Mouse (Mus musculus) intestine, embryonic 15.5 days (tissue): ENCODE measurements around the gene Pole. TPM values are rescaled to one million over a fixed set of nuclear protein-coding genes. Genes with fewer than 3 reads are reported as not detected.

ENCODE experiments used
- ATAC-seq: fragments of 200-750 bp; cut with Nextera tagmentation; 2 replicates; pipeline ENCODE4 v1.8.0; 2017; ENCODE audit warnings: moderate TSS enrichment, moderate library complexity
- H3K27ac ChIP-seq: fragments of 300-500 bp; sonication (generic); 2 replicates; pipeline ENCODE4 v1.5.1; 2015; ENCODE audit warnings: mild to moderate bottlenecking, inconsistent platforms
- H3K27me3 ChIP-seq: fragments of 300-500 bp; sonication (generic); replicated peaks from 2 replicates; pipeline ENCODE4 v1.6.1; 2015; ENCODE audit warnings: inconsistent platforms
- H3K36me3 ChIP-seq: fragments of 300-500 bp; sonication (generic); 2 replicates; pipeline ENCODE4 v1.6.1; 2015; ENCODE audit warnings: inconsistent platforms
- H3K4me1 ChIP-seq: fragments of 300-500 bp; sonication (generic); replicated peaks from 2 replicates; pipeline ENCODE4 v1.6.1; 2015; ENCODE audit warnings: inconsistent platforms
- H3K4me2 ChIP-seq: fragments of 300-500 bp; sonication (generic); replicated peaks from 2 replicates; pipeline ENCODE4 v1.6.1; 2015; ENCODE audit warnings: mild to moderate bottlenecking, inconsistent platforms
- H3K4me3 ChIP-seq: fragments of 300-500 bp; sonication (generic); replicated peaks from 2 replicates; pipeline ENCODE4 v1.5.1; 2015; ENCODE audit warnings: inconsistent platforms
- H3K9ac ChIP-seq: fragments of 300-500 bp; sonication (generic); 2 replicates; pipeline ENCODE4 v1.6.1; 2015; ENCODE audit warnings: inconsistent platforms
- H3K9me3 ChIP-seq: fragments of 300-500 bp; sonication (generic); 2 replicates; pipeline ENCODE4 v1.6.1; 2016; ENCODE audit warnings: inconsistent platforms
- WGBS: fragments of 180-500 bp; shearing (Covaris S2); methylation state at CpG from one replicate; pipeline ENCODE4 v1.1.7; 2015; 5-methylcytosine and 5-hydroxymethylcytosine counted together
- polyA plus RNA-seq: library from polyadenylated mRNA; unstranded; fragments of >200 nt; fragmentation: Nextera tagmentation; extraction: Ambion mirVana; gene quantifications from 2 replicates; pipeline ENCODE4 v1.2.1, GENCODE M21; 2015

The Pole gene
- polyA plus RNA-seq, 1 experiment from 2014 or later = 20.4 TPM

- WGBS = 18% methylated on average over 7 of the region's 7 CpGs
- Histone ChIP-seq H3K4me2 (no peak overlapping the region), H3K4me1 (no peaks in the 10 kb centered on the region), H3K27ac (no peak overlapping the region), H3K27me3 (peaks cover 9% of the 10 kb centered on the region; the same call in 1 of the 2 replicates), H3K9me3 (no peaks in the 10 kb centered on the region), H3K4me3 (no peak overlapping the region), H3K36me3 (no peaks in the 10 kb centered on the region), H3K9ac (no peak overlapping the region)
- 0 out of 2 replicates have a peak, but pooled peaks have one; percentile 31 for ATAC-seq
These were observed 68.6 kb downstream of the Pole start for GRCm38 (mm10) chr5:110354716-110355115.

DNA sequence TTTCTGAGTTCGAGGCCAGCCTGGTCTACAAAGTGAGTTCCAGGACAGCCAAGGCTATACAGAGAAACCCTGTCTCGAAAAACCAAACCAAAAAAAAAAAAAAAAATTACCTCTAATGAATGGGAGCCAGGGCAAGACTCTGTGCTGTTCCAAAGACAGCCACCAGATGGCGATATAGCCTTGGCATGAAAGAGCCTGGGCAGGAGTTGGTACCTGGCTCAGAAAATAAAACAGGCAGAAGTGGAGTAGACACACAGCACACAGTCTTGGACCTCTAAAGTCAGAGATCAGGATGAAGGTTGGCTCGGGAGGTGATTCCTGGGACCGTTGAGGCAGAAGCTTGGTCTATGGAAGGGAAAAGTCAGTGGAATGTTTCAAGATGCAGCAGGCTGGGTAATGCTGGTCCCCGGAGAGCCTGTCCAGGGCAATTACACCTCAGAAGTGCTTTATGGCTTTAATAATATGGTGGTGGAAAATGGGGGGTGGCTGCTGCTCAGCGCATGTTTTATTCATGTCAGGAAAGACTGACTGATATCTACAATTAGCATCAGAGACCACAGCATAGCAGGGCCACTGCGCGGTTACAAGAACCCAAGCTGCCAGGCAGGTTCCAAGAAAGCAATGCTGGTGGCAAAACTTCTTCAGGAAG is 71.5 kb downstream of the Pole start:
- Histone ChIP-seq H3K36me3 (no peaks in the 10 kb centered on the region), H3K27me3 (peaks cover 9% of the 10 kb centered on the region; the same call in 1 of the 2 replicates), H3K4me1 (no peaks in the 10 kb centered on the region), H3K9ac (no peak overlapping the region), H3K27ac (no peak overlapping the region), H3K4me3 (no peak overlapping the region), H3K4me2 (no peak overlapping the region), H3K9me3 (no peaks in the 10 kb centered on the region)
- WGBS = 37% methylated on average over 9 of the region's 9 CpGs
- peak; percentile 62 for ATAC-seq

DNA sequence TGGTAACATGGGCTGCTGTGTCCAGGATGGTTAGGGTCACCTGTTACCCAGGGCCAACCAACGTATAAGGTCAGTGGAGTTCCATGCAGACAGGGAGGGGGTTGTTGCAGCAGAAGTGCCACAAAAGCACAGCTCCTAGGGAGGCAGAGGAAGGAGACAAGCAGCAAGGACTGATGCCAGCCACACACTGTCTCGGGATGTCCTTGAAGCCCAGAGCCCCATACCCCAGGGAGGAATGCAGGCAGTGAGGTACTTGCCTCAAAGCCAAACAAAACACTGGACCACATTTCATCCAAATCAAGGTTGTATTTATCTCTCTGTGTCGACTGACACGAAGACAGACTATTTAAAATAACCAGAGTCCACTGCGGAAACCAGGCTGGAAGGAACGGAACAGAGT is 75.4 kb downstream of the Pole start:
- no peak for ATAC-seq
- Histone ChIP-seq H3K9me3 (no peaks in the 10 kb centered on the region), H3K36me3 (no peaks in the 10 kb centered on the region), H3K27me3 (no peaks in the 10 kb centered on the region), H3K4me1 (peaks cover 6% of the 10 kb centered on the region; the same call in 1 of the 2 replicates), H3K4me2 (no peak overlapping the region), H3K4me3 (no peak overlapping the region), H3K27ac (no peak overlapping the region), H3K9ac (no peak overlapping the region)
- WGBS = 80% methylated on average over 6 of the region's 6 CpGs

DNA sequence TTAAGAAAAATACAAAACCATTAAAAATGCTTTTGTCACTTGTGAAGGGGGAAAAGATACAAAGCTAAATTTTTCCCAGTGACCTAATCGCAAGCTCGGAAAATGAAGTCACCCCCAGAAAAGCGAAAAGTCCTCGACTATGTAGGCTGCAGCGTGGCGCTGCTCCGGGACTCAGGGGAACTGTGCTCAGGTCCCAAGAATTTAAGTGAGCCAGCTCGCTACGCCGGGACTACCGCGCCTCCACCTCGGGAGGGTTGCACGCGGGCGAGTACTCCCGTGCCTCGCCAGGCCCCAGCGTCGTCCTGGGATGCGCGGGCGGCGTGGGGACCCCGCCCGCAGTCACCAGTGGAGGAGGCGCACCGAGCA is 76.7 kb downstream of the Pole start:
- 4% methylated on average over 27 of the region's 28 CpGs for WGBS
- Histone ChIP-seq H3K27me3 (no peaks in the 10 kb centered on the region), H3K27ac (no peak overlapping the region), H3K9ac (peak overlapping the region; percentile 49), H3K4me2 (peak overlapping the region; percentile 97), H3K36me3 (peaks cover 5% of the 10 kb centered on the region; the same call in 1 of the 2 replicates), H3K9me3 (no peaks in the 10 kb centered on the region), H3K4me3 (peak overlapping the region; percentile 47), H3K4me1 (peaks cover 6% of the 10 kb centered on the region; the same call in 1 of the 2 replicates)
- ATAC-seq = no peak; the same call in 1 of the 2 replicates

DNA sequence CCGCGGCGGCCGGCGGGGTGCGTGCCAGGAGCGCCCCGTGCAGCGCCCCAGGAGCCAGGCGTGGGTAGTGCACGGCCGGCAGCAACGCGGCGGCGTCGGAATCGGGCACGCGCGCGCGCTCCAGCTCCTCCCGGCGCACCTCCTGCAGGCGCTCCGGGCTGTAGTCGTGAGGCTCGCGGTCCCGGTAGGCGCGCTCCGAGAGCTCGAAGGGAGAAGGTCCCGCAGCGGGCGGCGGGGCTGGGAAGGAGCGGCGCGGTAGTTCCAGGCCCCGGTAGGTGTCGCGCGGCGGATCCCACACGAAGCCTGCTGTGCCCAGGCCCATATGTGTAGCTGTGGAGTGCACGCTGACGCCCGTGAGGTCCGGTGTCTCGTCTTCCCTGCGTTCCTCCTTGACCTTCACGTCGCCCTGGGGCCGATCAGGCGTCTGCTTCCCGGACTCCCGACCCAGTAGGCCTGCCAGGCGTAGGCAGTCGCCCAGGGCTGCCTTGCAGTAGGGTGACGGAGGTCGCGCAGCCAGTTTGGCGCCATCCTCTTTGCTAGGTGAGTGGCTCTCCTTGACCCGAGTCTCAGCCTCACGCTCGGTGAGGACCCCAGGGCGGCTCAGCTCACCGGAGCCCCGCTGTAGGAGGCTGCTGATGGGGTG is 77.2 kb downstream of the Pole start:
- no peaks in the 10 kb centered on the region for H3K27me3 ChIP-seq
- ATAC-seq = peak; percentile 95
- WGBS = 3% methylated on average over 72 of the region's 72 CpGs

DNA sequence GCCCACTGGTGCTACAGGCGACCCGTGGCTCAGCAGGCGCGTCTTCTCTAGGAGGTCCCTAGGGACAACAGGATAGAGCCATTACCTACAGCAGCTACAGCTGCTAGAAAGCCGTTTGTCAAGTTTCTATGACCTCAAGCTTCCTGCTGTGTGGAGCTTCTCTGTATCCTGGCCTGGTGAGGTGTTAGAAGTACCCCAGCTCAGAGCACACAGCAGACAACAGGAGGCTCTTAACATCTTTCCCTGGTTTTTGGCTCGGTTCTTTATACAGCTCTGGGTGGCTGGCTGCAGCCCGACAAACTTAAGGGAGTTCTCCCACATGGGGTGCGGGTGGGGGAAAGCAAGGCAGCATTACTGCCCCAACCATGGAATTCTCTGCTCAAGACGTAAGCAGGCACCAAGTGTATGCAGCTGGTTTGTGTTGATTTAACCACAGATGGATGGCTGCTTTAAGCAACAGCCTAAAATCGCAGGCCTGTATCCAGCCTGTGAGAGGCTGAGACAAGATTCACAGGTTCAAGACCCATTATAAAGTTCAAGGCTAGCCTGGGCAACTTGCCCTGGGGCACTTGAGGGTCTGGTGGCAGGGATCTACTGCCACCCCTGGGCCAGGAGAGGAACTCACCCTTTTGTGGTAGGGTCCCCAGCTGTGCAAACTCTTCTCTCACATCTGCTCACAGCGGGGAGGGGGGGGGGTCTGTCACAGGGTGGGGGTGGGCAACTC is 77.9 kb downstream of the Pole start:
- Histone ChIP-seq H3K36me3 (peaks cover 5% of the 10 kb centered on the region; the same call in 1 of the 2 replicates), H3K27me3 (no peaks in the 10 kb centered on the region), H3K4me3 (peak overlapping the region; percentile 47), H3K9ac (peak overlapping the region; percentile 49), H3K4me2 (peak overlapping the region; percentile 97), H3K27ac (peak overlapping the region; percentile 3; the same call in 1 of the 2 replicates), H3K4me1 (peaks cover 6% of the 10 kb centered on the region; the same call in 1 of the 2 replicates), H3K9me3 (no peaks in the 10 kb centered on the region)
- 40% methylated on average over 11 of the region's 11 CpGs for WGBS
- peak; percentile 1; the same call in 1 of the 2 replicates for ATAC-seq

More for the DNA sequence above, 77.2 kb downstream of the Pole start:
- Histone ChIP-seq H3K9ac (peak overlapping the region; percentile 49), H3K36me3 (peaks cover 5% of the 10 kb centered on the region; the same call in 1 of the 2 replicates), H3K9me3 (no peaks in the 10 kb centered on the region), H3K4me3 (peak overlapping the region; percentile 47), H3K4me1 (peaks cover 6% of the 10 kb centered on the region; the same call in 1 of the 2 replicates), H3K27ac (peak overlapping the region; percentile 3; the same call in 1 of the 2 replicates), H3K4me2 (peak overlapping the region; percentile 97)

GRCm38 (mm10) chr5:110376802-110377433 is 90.8 kb downstream of the Pole start:
- ATAC-seq = 0 out of 2 replicates have a peak, but pooled peaks have one; percentile 57
- no peak overlapping the region for H3K27ac ChIP-seq
- no peak overlapping the region for H3K4me2 ChIP-seq
- WGBS = 59% methylated on average over 8 of the region's 8 CpGs
- H3K4me3 ChIP-seq = no peak overlapping the region
- H3K9ac ChIP-seq = no peak overlapping the region
- no peaks in the 10 kb centered on the region for H3K4me1 ChIP-seq
- H3K9me3 ChIP-seq = no peaks in the 10 kb centered on the region
- H3K36me3 ChIP-seq = peaks cover 13% of the 10 kb centered on the region
- no peaks in the 10 kb centered on the region for H3K27me3 ChIP-seq

DNA sequence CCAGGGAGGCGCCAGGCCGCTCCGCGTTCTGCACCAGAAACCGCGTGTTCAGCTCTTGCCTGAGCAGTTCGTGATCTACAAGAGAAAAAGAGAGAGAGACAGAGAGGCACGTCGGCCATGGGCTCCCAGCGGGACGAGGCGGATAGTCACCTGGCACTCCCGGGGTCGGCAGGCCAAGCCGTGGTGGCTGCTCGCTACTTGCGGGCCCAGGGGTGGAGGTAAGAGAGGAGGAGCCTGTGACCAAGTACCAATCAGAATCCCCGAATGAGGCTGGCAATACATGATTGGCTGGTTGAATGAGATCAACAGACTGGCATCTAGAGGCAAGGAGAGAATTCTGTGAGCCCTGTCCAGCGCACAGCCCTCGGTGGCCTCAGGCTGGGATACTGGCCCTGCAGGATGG is 92.1 kb downstream of the Pole start:
- WGBS = 44% methylated on average over 20 of the region's 20 CpGs
- H3K27me3 ChIP-seq = no peaks in the 10 kb centered on the region
- peaks cover 13% of the 10 kb centered on the region for H3K36me3 ChIP-seq

DNA sequence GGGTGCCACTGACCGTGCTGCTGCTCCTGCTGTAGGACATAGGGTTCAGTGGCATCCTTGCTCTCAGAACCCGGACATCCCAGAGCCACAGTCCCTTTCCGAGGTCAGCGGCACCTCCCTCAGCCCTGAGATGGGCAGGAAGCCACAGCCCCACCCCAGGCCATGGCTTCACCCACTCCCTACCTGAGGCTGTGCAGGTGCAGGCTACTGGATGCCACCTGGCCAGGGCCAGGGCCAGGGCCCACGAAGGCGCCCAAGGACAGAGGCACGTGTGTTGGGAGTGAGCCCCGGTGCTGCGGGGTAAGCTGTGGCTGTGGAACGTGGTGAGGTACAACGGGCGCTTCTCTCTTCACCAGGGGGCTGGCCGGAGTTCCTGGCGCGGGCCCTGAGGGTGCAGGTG is 93.0 kb downstream of the Pole start:
- H3K36me3 ChIP-seq = peaks cover 13% of the 10 kb centered on the region
- 89% methylated on average over 15 of the region's 15 CpGs for WGBS

More for the DNA sequence above, 92.1 kb downstream of the Pole start:
- H3K4me2 ChIP-seq = no peak overlapping the region
- no peaks in the 10 kb centered on the region for H3K4me1 ChIP-seq
- no peak overlapping the region for H3K27ac ChIP-seq
- no peak overlapping the region for H3K4me3 ChIP-seq
- ATAC-seq = peak; percentile 27; the same call in 1 of the 2 replicates
- no peaks in the 10 kb centered on the region for H3K9me3 ChIP-seq
- no peak overlapping the region for H3K9ac ChIP-seq

DNA sequence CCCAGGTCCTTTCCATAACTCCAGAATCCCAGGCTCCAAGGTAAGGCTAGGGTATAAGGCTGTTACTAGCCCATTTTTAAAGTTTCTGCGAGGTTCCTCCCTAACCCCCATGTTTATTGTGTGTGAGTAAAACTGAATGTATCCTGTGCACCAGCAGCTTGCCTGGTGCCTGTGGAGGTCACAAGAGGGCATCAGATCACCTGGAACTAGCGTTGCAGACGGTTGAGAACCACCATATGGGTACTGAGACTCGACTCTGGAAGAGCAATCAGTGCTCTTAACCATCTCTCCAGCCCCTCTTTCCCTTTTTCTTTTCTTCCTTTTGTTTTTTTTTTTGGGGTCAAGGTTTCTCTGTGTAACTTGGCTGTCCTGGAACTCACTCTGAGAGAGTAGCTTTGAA is 93.7 kb downstream of the Pole start:
- WGBS = 82% methylated on average over 4 of the region's 4 CpGs
- Histone ChIP-seq H3K4me3 (no peak overlapping the region), H3K36me3 (peaks cover 13% of the 10 kb centered on the region), H3K27ac (no peak overlapping the region), H3K9ac (no peak overlapping the region), H3K4me2 (no peak overlapping the region), H3K27me3 (no peaks in the 10 kb centered on the region), H3K4me1 (no peaks in the 10 kb centered on the region), H3K9me3 (no peaks in the 10 kb centered on the region)
- no peak for ATAC-seq

More for the DNA sequence above, 93.0 kb downstream of the Pole start:
- no peak for ATAC-seq
- no peak overlapping the region for H3K9ac ChIP-seq
- H3K27ac ChIP-seq = no peak overlapping the region
- no peaks in the 10 kb centered on the region for H3K27me3 ChIP-seq
- no peak overlapping the region for H3K4me3 ChIP-seq
- H3K9me3 ChIP-seq = no peaks in the 10 kb centered on the region
- no peaks in the 10 kb centered on the region for H3K4me1 ChIP-seq
- no peak overlapping the region for H3K4me2 ChIP-seq

GRCm38 (mm10) chr5:110384491-110384890 is 98.4 kb downstream of the Pole start:
- H3K9ac ChIP-seq = no peak overlapping the region
- peaks cover 14% of the 10 kb centered on the region; the same call in 1 of the 2 replicates for H3K4me1 ChIP-seq
- no peaks in the 10 kb centered on the region for H3K9me3 ChIP-seq
- H3K27ac ChIP-seq = no peak overlapping the region
- 91% methylated on average over 6 of the region's 6 CpGs for WGBS
- no peaks in the 10 kb centered on the region; the same call in 1 of the 2 replicates for H3K27me3 ChIP-seq
- H3K36me3 ChIP-seq = no peaks in the 10 kb centered on the region; the same call in 1 of the 2 replicates
- no peak for ATAC-seq
- no peak overlapping the region for H3K4me3 ChIP-seq
- H3K4me2 ChIP-seq = no peak overlapping the region
